Mouse (Mus musculus): ENCODE results near the gene Spaca1.
"Not testable (repeated sequence)": the region's sequence is repeated elsewhere in the genome, so short reads cannot be mapped to it uniquely, and the experiment has no call there.

The Spaca1 gene

GRCm38 (mm10) chr4:34049571-34050255 is at the start of gene Spaca1:
TSS of gene Spaca1 (minus strand) at chr4:34050191.
- no peak for DNase-seq

- DNase-seq: not testable (repeated sequence)
Observed at GRCm38 (mm10) chr4:34087286-34087685, 37.3 kb upstream of the Spaca1 start.

- no peak for DNase-seq
Observed at GRCm38 (mm10) chr4:34081064-34081463, 31.1 kb upstream of the Spaca1 start.

- no peak for DNase-seq
Observed at GRCm38 (mm10) chr4:34069002-34069401, 19.0 kb upstream of the Spaca1 start.

GRCm38 (mm10) chr4:34058320-34058719 is 8.3 kb upstream of the Spaca1 start:
- DNase-seq: no peak

DNA sequence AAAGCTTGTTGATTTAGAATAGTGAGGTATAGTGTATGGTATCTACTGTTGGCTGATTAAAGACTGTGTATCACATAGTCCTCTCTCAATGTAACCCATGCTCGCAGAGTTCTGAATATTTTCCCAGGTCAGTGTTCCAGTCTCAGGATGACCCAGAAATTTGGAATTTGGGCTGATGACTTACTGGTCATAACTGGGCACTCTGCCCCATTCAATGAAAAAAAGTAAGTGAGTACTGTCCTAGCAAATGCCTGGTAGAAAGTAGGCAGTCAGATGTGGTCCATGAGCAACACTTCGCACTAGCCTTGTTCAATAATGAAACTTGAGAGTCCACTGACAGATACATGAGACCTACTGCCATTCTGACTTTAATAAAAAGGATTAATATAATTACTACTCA is 23.2 kb downstream of the Spaca1 start:
- DNase-seq: no peak

- no peak for DNase-seq
Observed at GRCm38 (mm10) chr4:34021456-34021855, 28.5 kb downstream of the Spaca1 start.

DNA sequence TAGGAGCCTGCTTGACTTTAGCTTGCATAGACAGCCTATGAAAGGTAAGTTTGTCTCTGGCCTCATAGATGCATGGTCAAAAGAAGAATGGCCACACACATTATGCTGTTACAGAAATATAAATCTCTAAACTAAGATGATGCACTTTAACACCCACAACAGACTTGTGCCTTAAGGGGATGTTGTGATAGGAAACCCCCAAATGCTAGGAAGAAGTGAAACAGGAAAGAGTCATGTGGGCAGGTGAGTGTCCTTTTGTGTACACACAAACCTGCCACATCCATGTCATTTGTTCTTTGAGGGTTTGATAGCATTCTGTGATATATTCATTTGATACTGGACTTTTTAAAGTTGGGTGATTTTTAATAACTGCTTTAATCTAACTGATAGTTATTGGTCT is 53.6 kb downstream of the Spaca1 start:
- no peak for DNase-seq

GRCm38 (mm10) chr4:33992687-33993086 is 57.3 kb downstream of the Spaca1 start:
- no peak for DNase-seq

DNA sequence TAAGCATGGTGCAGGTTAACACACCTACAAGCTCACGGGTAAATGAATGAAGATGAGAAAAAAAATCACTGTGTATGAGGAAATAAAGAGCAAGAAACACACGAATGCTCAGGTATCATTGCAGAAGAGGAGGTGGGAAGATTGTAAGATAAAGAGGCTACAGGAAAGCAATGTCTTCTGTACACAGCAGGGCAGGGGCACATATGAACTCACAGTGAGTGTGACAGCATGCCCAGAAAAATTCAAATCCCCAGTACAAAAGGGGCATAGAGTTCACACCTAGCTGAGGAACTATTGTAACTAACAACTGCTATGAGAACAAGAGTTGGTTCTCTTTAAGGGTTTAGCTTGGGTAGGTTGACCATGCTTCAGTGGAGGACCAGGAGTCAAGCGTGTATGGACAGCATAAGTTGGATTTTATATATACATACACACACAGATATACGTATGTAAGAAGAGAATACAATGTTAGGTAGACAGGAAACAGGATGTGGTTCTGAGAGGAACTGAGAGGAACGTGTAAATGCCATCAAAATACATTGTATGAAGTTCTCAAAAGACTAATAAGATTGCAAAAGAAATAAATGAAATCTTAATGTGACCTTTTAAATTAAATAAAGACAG is 61.4 kb downstream of the Spaca1 start:
- DNase-seq: no peak
